Mouse (Mus musculus): ENCODE measurements around the gene Elk4. TPM values are rescaled to one million over a fixed set of nuclear protein-coding genes. Genes with fewer than 3 reads are reported as not detected.

Gene Elk4
- polyA plus RNA-seq, 1 experiment from 2014 or later, result 13.2 TPM

Other genes with a start within 250 kb of the Elk4 start
- gene Pm20d1, start 210.2 kb upstream of the Elk4 start, polyA plus RNA-seq (2015; fragmentation: Nextera tagmentation; extraction: Ambion mirVana), result 0.15 and 0.16 TPM in 2 replicates
- 10.5 and 11.3 TPM in 2 replicates for gene Slc41a1, start 180.1 kb upstream of the Elk4 start, polyA plus RNA-seq (2015; fragmentation: Nextera tagmentation; extraction: Ambion mirVana)
- 8.5 and 9.2 TPM in 2 replicates for gene Rab29, start 140.4 kb upstream of the Elk4 start, polyA plus RNA-seq (2015; fragmentation: Nextera tagmentation; extraction: Ambion mirVana)
- gene Nucks1, start 97.1 kb upstream of the Elk4 start, polyA plus RNA-seq (2015; fragmentation: Nextera tagmentation; extraction: Ambion mirVana), result 83.9 and 86.1 TPM in 2 replicates
- gene Slc45a3, start 44.6 kb upstream of the Elk4 start, polyA plus RNA-seq (2015; fragmentation: Nextera tagmentation; extraction: Ambion mirVana), result 2.6 and 2.9 TPM in 2 replicates
- gene Mfsd4a, start 60.5 kb downstream of the Elk4 start, polyA plus RNA-seq (2015; fragmentation: Nextera tagmentation; extraction: Ambion mirVana), result 7.8 and 8.1 TPM in 2 replicates
- 0.23 and 0.59 TPM in 2 replicates for gene Cdk18, start 132.1 kb downstream of the Elk4 start, polyA plus RNA-seq (2015; fragmentation: Nextera tagmentation; extraction: Ambion mirVana)
- gene Lemd1, start 183.8 kb downstream of the Elk4 start, polyA plus RNA-seq (2015; fragmentation: Nextera tagmentation; extraction: Ambion mirVana), result 14.3 and 17.0 TPM in 2 replicates
- 3.4 and 3.9 TPM in 2 replicates for gene AC124108.1, start 183.8 kb downstream of the Elk4 start, polyA plus RNA-seq (2015; fragmentation: Nextera tagmentation; extraction: Ambion mirVana)
- gene Gm10188, start 222.2 kb downstream of the Elk4 start, polyA plus RNA-seq (2015; fragmentation: Nextera tagmentation; extraction: Ambion mirVana), result 1.0 and 1.1 TPM in 2 replicates